Mouse (Mus musculus) limb, embryonic 13.5 days (tissue): ENCODE data around the gene Ide. TPM values are rescaled to one million over a fixed set of nuclear protein-coding genes. Genes with fewer than 3 reads are reported as not detected.

Experiments
- ATAC-seq: fragments of 200-750 bp; cut with Nextera tagmentation; 2 replicates; pipeline ENCODE4 v1.8.0; 2017; ENCODE audit warnings: low read depth, moderate number of reproducible peaks, moderate TSS enrichment; ENCODE audit not compliant: low FRiP score
- H3K27ac ChIP-seq: fragments of 300-500 bp; sonication (generic); 2 replicates; pipeline ENCODE4 v1.5.1; 2015; ENCODE audit warnings: inconsistent platforms, mild to moderate bottlenecking, moderate library complexity
- H3K27me3 ChIP-seq: fragments of 300-500 bp; sonication (generic); 2 replicates; pipeline ENCODE4 v1.6.1; 2015; ENCODE audit warnings: mild to moderate bottlenecking, inconsistent platforms
- H3K36me3 ChIP-seq: fragments of 300-500 bp; sonication (generic); 2 replicates; pipeline ENCODE4 v1.6.1; 2015; ENCODE audit warnings: inconsistent platforms, mild to moderate bottlenecking, moderate library complexity
- H3K4me1 ChIP-seq: fragments of 300-500 bp; sonication (generic); 2 replicates; pipeline ENCODE4 v1.6.1; 2015; ENCODE audit warnings: inconsistent platforms
- H3K4me2 ChIP-seq: fragments of 300-500 bp; sonication (generic); replicated peaks from 2 replicates; pipeline ENCODE4 v1.6.1; 2015; ENCODE audit warnings: inconsistent platforms, mild to moderate bottlenecking, moderate library complexity
- H3K4me3 ChIP-seq: fragments of 300-500 bp; sonication (generic); 2 replicates; pipeline ENCODE4 v1.5.1; 2015; ENCODE audit warnings: moderate library complexity, mild to moderate bottlenecking, inconsistent platforms
- H3K9ac ChIP-seq: fragments of 300-500 bp; sonication (generic); 2 replicates; pipeline ENCODE4 v1.6.1; 2015; ENCODE audit warnings: mild to moderate bottlenecking, inconsistent platforms
- H3K9me3 ChIP-seq: fragments of 300-500 bp; sonication (generic); 2 replicates; pipeline ENCODE4 v1.6.1; 2016; ENCODE audit warnings: inconsistent platforms
- WGBS: fragments of 180-500 bp; shearing (Covaris S2); methylation state at CpG from one replicate; pipeline ENCODE4 v1.1.7; 2015; 5-methylcytosine and 5-hydroxymethylcytosine counted together
- polyA plus RNA-seq: library from polyadenylated mRNA; unstranded; fragments of >200 nt; fragmentation: Nextera tagmentation; extraction: Ambion mirVana; gene quantifications from 2 replicates; pipeline ENCODE4 v1.2.1, GENCODE M21; 2015

Gene Ide
- polyA plus RNA-seq, 1 experiment from 2014 or later: 36.5 TPM

DNA sequence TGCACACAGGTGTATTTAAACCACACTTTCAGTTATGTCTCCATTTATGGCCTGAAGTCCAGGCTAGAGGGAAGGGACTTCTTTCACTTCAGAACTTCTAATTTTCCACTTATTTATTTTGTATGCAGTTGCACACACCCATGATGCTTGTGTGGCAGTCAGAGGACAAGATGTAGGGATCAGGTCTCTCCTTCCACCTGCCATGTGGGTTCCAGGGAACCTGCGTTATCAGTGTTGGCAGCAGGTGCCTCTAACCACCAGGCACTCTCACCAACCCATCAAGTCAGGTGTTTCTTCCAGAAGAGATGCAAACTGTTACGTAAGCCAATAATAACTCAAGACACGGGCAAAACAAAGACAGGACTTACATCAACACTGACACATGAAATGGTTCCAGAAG lies 35.9 kb downstream of the Ide start:
- Histone ChIP-seq H3K36me3 (peaks cover 1% of the 10 kb centered on the region), H3K27ac (no peak overlapping the region), H3K9me3 (no peaks in the 10 kb centered on the region), H3K4me2 (no peak overlapping the region), H3K9ac (no peak overlapping the region), H3K4me3 (no peak overlapping the region), H3K27me3 (no peaks in the 10 kb centered on the region), H3K4me1 (no peaks in the 10 kb centered on the region)
- 83% methylated on average over 3 of the region's 3 CpGs for WGBS
- no peak for ATAC-seq

DNA sequence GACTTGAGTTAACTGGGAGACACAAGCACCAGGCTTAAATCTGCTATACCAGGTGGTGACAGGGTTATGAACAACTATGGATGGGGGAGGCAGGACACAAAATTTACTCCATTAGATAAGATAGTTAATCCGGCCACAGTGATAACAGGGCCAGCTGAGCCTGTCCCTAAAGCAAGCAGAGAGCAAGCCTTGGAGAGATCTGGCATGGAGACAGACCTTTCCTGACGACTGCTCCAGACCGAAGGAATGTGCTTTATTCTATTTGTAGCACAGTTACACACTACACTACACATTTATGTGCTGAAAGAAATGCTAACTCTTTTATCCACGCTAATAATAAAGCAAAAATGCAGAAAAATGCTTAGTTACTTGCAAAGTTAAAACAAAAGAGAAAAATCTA lies 46.0 kb downstream of the Ide start:
- Histone ChIP-seq H3K36me3 (peaks cover 10% of the 10 kb centered on the region), H3K9ac (no peak overlapping the region), H3K27ac (no peak overlapping the region), H3K27me3 (no peaks in the 10 kb centered on the region), H3K9me3 (no peaks in the 10 kb centered on the region), H3K4me2 (no peak overlapping the region), H3K4me1 (no peaks in the 10 kb centered on the region), H3K4me3 (no peak overlapping the region)
- ATAC-seq: no peak
- WGBS: 89% methylated on average over 4 of the region's 4 CpGs

DNA sequence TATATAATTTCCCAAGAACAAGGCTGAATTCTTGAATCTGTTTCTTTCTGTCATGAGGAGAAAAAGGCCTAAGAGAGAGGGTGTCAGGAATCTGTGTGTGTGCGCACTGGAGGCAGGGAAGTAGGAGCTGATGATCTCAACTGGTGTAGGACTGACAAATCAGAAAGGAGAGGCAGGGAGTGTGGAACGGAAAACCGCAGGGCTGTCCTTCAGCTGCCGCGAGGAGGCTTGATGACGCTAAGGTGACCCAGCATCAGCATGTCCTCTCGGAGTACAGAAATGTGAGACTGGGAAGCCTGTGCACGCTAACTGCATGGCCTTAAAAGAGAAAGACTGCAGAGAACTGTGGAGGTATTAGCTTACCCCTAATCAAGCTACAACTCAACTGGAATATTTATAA lies 46.7 kb downstream of the Ide start:
- Histone ChIP-seq H3K36me3 (peaks cover 10% of the 10 kb centered on the region), H3K27ac (no peak overlapping the region), H3K27me3 (no peaks in the 10 kb centered on the region), H3K9ac (no peak overlapping the region), H3K4me1 (no peaks in the 10 kb centered on the region), H3K4me2 (no peak overlapping the region), H3K9me3 (no peaks in the 10 kb centered on the region), H3K4me3 (no peak overlapping the region)
- ATAC-seq: no peak
- 84% methylated on average over 8 of the region's 8 CpGs for WGBS

DNA sequence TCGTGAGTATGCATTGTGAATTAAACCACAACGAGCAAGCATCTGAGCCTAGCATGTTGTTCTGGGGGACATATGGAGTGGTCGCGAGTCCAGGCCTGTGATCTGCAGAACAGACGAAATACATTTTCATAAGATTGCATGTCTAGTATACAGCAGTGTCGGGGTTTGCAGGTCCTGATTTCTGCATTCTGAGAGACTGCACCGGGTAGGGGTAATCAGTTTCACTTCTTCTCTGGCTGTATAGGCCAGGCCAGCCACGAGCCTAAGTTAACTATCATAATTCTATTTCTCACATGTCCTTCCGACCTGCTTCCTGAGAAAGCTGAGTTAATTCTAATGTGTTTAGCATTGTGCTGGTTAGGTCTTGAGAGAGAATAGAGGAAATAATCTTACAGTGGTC lies 52.9 kb downstream of the Ide start:
- no peak overlapping the region for H3K27ac ChIP-seq
- H3K4me1 ChIP-seq: no peaks in the 10 kb centered on the region
- H3K4me3 ChIP-seq: no peak overlapping the region
- peaks cover 52% of the 10 kb centered on the region for H3K36me3 ChIP-seq
- H3K27me3 ChIP-seq: no peaks in the 10 kb centered on the region
- no peak overlapping the region for H3K4me2 ChIP-seq
- 91% methylated on average over 9 of the region's 9 CpGs for WGBS
- ATAC-seq: no peak
- no peak overlapping the region for H3K9ac ChIP-seq
- no peaks in the 10 kb centered on the region for H3K9me3 ChIP-seq

DNA sequence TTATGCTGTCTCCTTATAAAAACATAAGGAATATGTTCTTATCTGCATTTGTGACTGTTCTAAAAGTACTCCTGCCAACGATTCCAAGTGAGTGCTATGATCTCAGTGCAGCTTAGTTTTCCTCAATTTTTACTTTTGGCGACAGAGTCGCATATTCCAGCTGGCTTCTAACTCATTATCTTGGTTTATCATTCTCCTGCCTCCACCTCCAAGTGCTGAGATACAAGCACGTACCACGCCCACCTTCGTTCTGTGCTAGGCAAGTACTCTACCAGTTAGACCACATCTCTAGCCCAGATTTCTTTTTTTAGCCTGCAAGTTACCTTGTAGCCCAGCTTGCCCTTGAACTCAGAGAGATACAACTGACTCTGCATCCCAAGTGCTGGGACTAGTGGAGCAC lies 54.5 kb downstream of the Ide start:
- no peaks in the 10 kb centered on the region for H3K9me3 ChIP-seq
- no peaks in the 10 kb centered on the region for H3K4me1 ChIP-seq
- H3K36me3 ChIP-seq: peaks cover 68% of the 10 kb centered on the region
- ATAC-seq: no peak
- no peak overlapping the region for H3K27ac ChIP-seq
- no peak overlapping the region for H3K4me3 ChIP-seq
- 91% methylated on average over 6 of the region's 6 CpGs for WGBS
- H3K4me2 ChIP-seq: no peak overlapping the region
- H3K9ac ChIP-seq: no peak overlapping the region
- H3K27me3 ChIP-seq: no peaks in the 10 kb centered on the region

DNA sequence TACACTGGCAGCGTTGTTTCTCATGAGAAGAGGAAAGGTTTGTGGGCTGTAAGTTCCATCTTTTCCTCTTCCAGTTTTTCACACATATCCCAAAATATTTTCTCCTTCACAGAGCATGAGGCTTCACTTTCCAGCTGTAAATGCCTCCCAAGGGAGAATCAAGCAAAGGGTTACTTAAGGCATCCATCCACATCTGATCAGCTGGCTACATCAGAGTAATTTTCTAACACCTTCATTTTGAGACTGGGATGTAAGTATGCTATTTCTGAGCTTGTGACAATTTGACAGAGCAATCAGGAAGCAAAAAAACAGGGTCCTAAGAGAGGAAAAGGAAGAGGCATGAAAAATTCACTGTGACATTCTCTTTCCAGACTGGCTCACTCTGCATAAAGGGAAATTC lies 55.9 kb downstream of the Ide start:
- ATAC-seq: no peak
- H3K4me3 ChIP-seq: no peak overlapping the region
- peaks cover 74% of the 10 kb centered on the region for H3K36me3 ChIP-seq
- H3K27me3 ChIP-seq: no peaks in the 10 kb centered on the region
- H3K27ac ChIP-seq: no peak overlapping the region
- no peaks in the 10 kb centered on the region for H3K4me1 ChIP-seq
- 81% methylated on average over 1 of the region's 1 CpGs for WGBS
- no peak overlapping the region for H3K4me2 ChIP-seq
- H3K9me3 ChIP-seq: no peaks in the 10 kb centered on the region
- H3K9ac ChIP-seq: no peak overlapping the region

DNA sequence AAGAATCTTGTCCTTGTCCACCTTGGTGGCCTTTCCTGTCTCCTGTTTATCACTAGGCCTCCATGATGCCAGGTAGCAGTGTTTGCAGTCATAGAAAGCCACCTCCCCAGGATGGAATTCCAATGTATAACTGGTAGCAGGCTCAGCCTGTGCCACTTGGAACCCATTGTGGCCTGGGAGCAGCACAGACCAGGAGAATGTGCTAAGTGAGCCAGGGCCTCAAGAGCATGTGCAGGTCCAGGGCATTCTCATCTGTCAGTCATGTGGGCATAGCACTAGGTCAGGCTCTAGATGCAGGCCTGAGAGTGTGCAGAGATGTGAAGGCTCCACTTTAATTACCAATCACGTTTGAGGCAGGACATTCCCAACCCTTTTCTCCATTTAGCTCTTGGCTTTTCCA lies 58.5 kb downstream of the Ide start:
- no peak for ATAC-seq
- H3K27me3 ChIP-seq: no peaks in the 10 kb centered on the region
- 62% methylated on average over 1 of the region's 1 CpGs for WGBS

DNA sequence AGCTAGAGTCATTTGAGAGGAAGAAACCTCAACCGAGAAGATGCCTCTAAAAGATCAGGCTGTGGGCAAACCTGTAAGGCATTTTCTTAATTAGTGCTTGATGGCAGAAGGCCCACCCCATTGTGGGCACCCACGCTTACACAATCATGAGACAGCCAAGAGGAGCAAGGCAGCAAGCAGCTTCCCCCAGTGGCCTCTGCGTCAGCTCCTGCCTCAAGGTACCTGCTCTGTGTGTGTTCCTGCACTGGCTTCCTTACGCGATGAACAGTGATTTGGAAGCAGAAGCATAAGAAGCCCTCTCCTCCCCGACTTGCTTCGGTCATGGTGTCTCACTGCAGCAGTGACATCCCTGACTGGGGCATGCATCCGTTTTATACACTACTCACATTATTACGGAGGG lies 62.1 kb downstream of the Ide start:
- H3K27me3 ChIP-seq: no peaks in the 10 kb centered on the region
- no peaks in the 10 kb centered on the region for H3K4me1 ChIP-seq
- H3K9me3 ChIP-seq: no peaks in the 10 kb centered on the region
- no peak overlapping the region for H3K4me2 ChIP-seq
- no peak overlapping the region for H3K9ac ChIP-seq
- no peak for ATAC-seq
- H3K4me3 ChIP-seq: no peak overlapping the region
- H3K36me3 ChIP-seq: peaks cover 48% of the 10 kb centered on the region
- no peak overlapping the region for H3K27ac ChIP-seq
- 92% methylated on average over 9 of the region's 9 CpGs for WGBS

More for the DNA sequence above, 58.5 kb downstream of the Ide start:
- no peaks in the 10 kb centered on the region for H3K4me1 ChIP-seq
- no peak overlapping the region for H3K4me3 ChIP-seq
- H3K27ac ChIP-seq: no peak overlapping the region
- H3K9me3 ChIP-seq: no peaks in the 10 kb centered on the region
- H3K4me2 ChIP-seq: no peak overlapping the region
- H3K36me3 ChIP-seq: peaks cover 78% of the 10 kb centered on the region
- H3K9ac ChIP-seq: no peak overlapping the region

DNA sequence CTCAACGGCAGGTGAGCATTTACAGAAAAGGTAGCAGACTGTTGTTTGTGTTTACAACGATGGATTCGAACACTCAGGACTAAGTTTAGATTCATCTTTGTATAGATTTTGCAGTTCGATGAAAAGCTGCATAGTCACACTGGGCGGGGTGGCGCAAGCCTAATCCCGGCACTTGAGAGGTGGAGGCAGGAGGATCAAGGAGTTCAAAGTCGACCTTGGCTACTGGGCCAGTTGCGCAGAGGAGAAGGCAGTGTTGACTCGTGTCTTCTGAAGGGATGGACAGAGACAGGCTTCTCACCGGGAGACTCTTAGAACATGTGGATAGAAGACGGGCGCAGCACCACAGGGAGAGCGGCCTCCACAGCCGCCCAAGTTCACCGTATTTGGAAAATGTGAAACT lies 68.5 kb downstream of the Ide start:
- no peaks in the 10 kb centered on the region for H3K9me3 ChIP-seq
- H3K4me1 ChIP-seq: no peaks in the 10 kb centered on the region
- no peak overlapping the region for H3K27ac ChIP-seq
- no peaks in the 10 kb centered on the region for H3K27me3 ChIP-seq
- no peak overlapping the region for H3K9ac ChIP-seq
- 88% methylated on average over 16 of the region's 16 CpGs for WGBS
- ATAC-seq: no peak
- no peak overlapping the region for H3K4me2 ChIP-seq
- H3K4me3 ChIP-seq: no peak overlapping the region
- peaks cover 12% of the 10 kb centered on the region for H3K36me3 ChIP-seq

DNA sequence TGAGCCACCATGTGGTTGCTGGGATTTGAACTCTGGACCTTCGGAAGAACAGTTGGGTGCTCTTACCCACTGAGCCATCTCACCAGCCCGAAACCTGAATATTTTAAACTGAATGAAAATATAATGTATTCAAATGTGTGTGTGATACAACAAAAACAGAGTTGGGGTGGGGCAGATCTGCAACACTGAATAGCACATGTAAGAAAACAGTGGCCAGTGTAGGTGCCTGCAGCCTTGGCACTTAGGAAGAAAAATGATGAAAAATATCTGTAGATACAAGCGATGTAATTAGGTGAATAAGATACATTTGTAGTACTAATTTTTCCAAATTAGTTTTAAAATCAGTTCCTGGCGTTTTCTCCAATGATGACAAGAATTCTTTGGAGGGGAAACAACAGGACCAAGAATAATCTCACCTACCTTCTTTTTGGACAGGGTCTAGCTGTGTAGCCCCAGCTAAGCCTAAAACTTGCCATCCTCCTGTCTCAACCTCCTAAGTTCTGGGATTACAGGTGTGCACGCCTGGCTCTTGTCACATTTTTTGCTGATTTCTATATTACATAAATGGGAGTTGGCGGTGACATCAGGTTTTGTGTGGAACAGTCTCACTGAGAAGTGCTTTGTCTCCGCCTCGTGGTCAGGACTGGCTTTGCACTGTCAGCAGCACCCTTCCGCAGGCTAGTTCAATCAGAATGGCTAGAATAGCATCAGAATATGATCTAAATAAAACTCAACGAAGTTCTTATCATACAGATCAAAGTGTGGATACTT lies 72.1 kb downstream of the Ide start:
- Histone ChIP-seq H3K4me1 (no peaks in the 10 kb centered on the region), H3K9ac (no peak overlapping the region), H3K27ac (no peak overlapping the region), H3K4me2 (no peak overlapping the region), H3K4me3 (no peak overlapping the region), H3K27me3 (no peaks in the 10 kb centered on the region), H3K9me3 (no peaks in the 10 kb centered on the region), H3K36me3 (peaks cover 12% of the 10 kb centered on the region)
- ATAC-seq: peak; percentile 69
- 32% methylated on average over 10 of the region's 10 CpGs for WGBS

DNA sequence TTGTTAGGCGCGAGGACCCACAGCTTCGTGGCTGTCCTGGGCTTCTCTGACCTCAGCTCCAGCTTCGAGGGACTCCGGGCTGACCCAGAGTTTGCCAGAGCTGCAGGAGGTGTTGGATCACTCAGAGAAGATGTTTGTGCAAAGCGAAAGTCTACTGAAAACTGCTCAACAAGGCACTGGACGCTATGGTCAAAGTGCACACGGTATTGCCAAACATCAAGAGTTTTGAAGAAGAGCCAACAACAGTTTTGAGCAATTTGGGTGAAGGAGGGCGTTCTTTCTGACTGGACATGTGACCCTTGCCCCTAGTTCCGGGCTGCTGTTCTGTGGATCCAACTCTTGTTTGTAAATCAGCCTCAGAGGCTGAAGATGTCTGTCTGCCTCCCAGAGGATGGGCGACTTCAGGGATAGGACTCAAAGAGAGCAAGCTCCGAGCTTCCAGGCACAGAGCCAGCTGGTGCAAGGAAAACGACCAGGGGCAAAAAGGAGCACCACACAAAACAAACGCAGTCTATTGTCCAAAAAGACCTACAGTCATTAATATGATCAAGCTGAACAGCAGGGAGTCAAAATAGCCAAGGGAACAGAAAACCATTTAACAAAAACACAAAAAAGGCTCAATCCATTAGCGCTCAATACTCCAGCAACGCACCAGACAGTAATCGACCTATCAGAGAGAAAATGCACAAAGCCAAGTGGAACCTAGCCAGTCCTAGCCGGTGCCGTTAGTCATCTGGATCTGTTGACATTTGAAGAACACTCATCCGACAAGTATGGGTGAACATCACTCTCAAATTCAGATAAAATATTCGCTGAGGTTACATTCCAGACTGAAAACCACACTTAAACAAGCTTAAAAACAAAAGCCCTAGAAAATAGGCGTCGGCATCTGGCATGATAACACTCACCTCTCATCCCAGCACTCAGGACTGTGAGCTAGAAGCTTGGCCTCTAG lies 73.4 kb downstream of the Ide start:
- H3K4me1 ChIP-seq: no peaks in the 10 kb centered on the region
- no peak overlapping the region for H3K27ac ChIP-seq
- WGBS: 78% methylated on average over 23 of the region's 23 CpGs
- no peaks in the 10 kb centered on the region for H3K9me3 ChIP-seq
- no peak overlapping the region for H3K9ac ChIP-seq
- peaks cover 10% of the 10 kb centered on the region for H3K36me3 ChIP-seq
- no peak for ATAC-seq
- H3K4me2 ChIP-seq: no peak overlapping the region
- no peaks in the 10 kb centered on the region for H3K27me3 ChIP-seq
- H3K4me3 ChIP-seq: no peak overlapping the region

DNA sequence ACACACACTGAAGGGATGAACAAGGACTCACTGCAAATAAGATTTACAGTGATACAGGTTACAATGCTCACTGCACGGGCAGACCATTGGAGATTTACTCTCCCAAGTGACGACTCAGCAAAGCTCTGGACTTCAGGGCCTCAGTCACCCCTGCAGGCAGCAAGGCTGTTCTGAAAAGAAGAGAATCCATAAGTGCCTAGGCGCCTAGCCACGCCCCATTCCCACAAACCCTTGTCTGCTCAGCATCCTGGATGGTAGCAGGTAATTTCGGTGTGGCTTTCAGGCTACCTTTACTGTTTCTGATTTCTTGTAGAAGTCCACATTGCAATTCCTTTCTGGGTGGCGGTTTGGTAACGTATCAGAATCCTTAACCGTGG lies 74.1 kb downstream of the Ide start:
- H3K27me3 ChIP-seq: no peaks in the 10 kb centered on the region
- no peak overlapping the region for H3K4me2 ChIP-seq
- peaks cover 4% of the 10 kb centered on the region for H3K36me3 ChIP-seq
- no peak overlapping the region for H3K27ac ChIP-seq
- H3K9me3 ChIP-seq: no peaks in the 10 kb centered on the region
- no peak overlapping the region for H3K4me3 ChIP-seq
- no peaks in the 10 kb centered on the region for H3K4me1 ChIP-seq
- ATAC-seq: no peak
- 65% methylated on average over 8 of the region's 8 CpGs for WGBS
- H3K9ac ChIP-seq: no peak overlapping the region
